Mouse (Mus musculus): ENCODE results near the gene Lrig2. TPM values are rescaled to one million over a fixed set of nuclear protein-coding genes. Genes with fewer than 3 reads are reported as not detected.

Gene Lrig2
- polyA plus RNA-seq, 1 experiment from 2014 or later: 2.5 TPM

GRCm38 (mm10) chr3:104514510-104514909, 2.8 kb upstream of the Lrig2 start:
- Histone ChIP-seq H3K9me3 (ENCODE audit: low read length) (no peaks in the 10 kb centered on the region), H3K9ac (replicated peaks) (no peak overlapping the region), H3K4me2 (ENCODE audit: low read depth, low read length) (no peak overlapping the region), H3K36me3 (replicated peaks; ENCODE audit: insufficient read depth, low read length) (no peaks in the 10 kb centered on the region), H3K27me3 (ENCODE audit: insufficient read depth, low read length) (no peaks in the 10 kb centered on the region), H3K4me1 (ENCODE audit: insufficient read depth) (peaks cover 15% of the 10 kb centered on the region), H3K4me3 (ENCODE audit: low read depth, low read length) (no peak overlapping the region), H3K27ac (ENCODE audit: low read depth) (no peak overlapping the region)
- 82% methylated on average over 2 of the region's 2 CpGs for WGBS (ENCODE audit: insufficient replicate concordance)
- TF ChIP-seq CTCF (IDR thresholded peaks at IDR 0.05; ENCODE audit: low read depth) (no peak), EP300 (IDR thresholded peaks at IDR 0.05; ENCODE audit: low read depth) (no peak)
- ATAC-seq (no peak), DNase-seq (no peak)

- no peak for DNase-seq
- Histone ChIP-seq H3K4me1 (ENCODE audit: insufficient read depth) (peaks cover 12% of the 10 kb centered on the region), H3K27me3 (ENCODE audit: insufficient read depth, low read length) (no peaks in the 10 kb centered on the region), H3K9me3 (ENCODE audit: low read length) (no peaks in the 10 kb centered on the region), H3K4me3 (ENCODE audit: low read depth, low read length) (peak overlapping the region; percentile 96), H3K9ac (replicated peaks) (peak overlapping the region; percentile 61), H3K27ac (ENCODE audit: low read depth) (peak overlapping the region; percentile 72), H3K36me3 (replicated peaks; ENCODE audit: insufficient read depth, low read length) (no peaks in the 10 kb centered on the region), H3K4me2 (ENCODE audit: low read depth, low read length) (peak overlapping the region; percentile 77)
- no peak for ATAC-seq
- TF ChIP-seq CTCF (IDR thresholded peaks at IDR 0.05; ENCODE audit: low read depth) (no peak), EP300 (IDR thresholded peaks at IDR 0.05; ENCODE audit: low read depth) (no peak)
- WGBS (ENCODE audit: insufficient replicate concordance): 9% methylated on average over 5 of the region's 5 CpGs
These were observed 668 bp upstream of the Lrig2 start for GRCm38 (mm10) chr3:104512424-104512748.

GRCm38 (mm10) chr3:104510771-104511429, 818 bp downstream of the Lrig2 start:
- peak overlapping the region; percentile 96 for H3K4me3 ChIP-seq (ENCODE audit: low read depth, low read length)
- WGBS (ENCODE audit: insufficient replicate concordance): 2% methylated on average over 14 of the region's 14 CpGs
- TF ChIP-seq EP300 (IDR thresholded peaks at IDR 0.05; ENCODE audit: low read depth) (no peak; the same call in 1 of the 2 replicates), CTCF (IDR thresholded peaks at IDR 0.05; ENCODE audit: low read depth) (no peak)
- DNase-seq (no peak), ATAC-seq (peak; percentile 0; the same call in 1 of the 2 replicates)
- no peaks in the 10 kb centered on the region for H3K9me3 ChIP-seq (ENCODE audit: low read length)
- H3K4me1 ChIP-seq (ENCODE audit: insufficient read depth): peaks cover 12% of the 10 kb centered on the region
- H3K4me2 ChIP-seq (ENCODE audit: low read depth, low read length): peak overlapping the region; percentile 84
- peak overlapping the region; percentile 90 for H3K9ac ChIP-seq (replicated peaks)
- no peaks in the 10 kb centered on the region for H3K27me3 ChIP-seq (ENCODE audit: insufficient read depth, low read length)
- no peaks in the 10 kb centered on the region for H3K36me3 ChIP-seq (replicated peaks; ENCODE audit: insufficient read depth, low read length)
- peak overlapping the region; percentile 84 for H3K27ac ChIP-seq (ENCODE audit: low read depth)

GRCm38 (mm10) chr3:104501648-104502047, 10.1 kb downstream of the Lrig2 start:
- H3K27me3 ChIP-seq (ENCODE audit: insufficient read depth, low read length): no peaks in the 10 kb centered on the region
- H3K4me2 ChIP-seq (ENCODE audit: low read depth, low read length): no peak overlapping the region
- no peak overlapping the region for H3K4me3 ChIP-seq (ENCODE audit: low read depth, low read length)
- no peak for DNase-seq
- no peaks in the 10 kb centered on the region for H3K9me3 ChIP-seq (ENCODE audit: low read length)
- H3K4me1 ChIP-seq (ENCODE audit: insufficient read depth): peaks cover 10% of the 10 kb centered on the region; the same call in 1 of the 2 replicates
- H3K36me3 ChIP-seq (replicated peaks; ENCODE audit: insufficient read depth, low read length): 0 out of 2 replicates have a peak, but pooled peaks cover 4% of the 10 kb centered on the region
- no peak for TF ChIP-seq EP300 (IDR thresholded peaks at IDR 0.05; ENCODE audit: low read depth)
- no peak for TF ChIP-seq CTCF (IDR thresholded peaks at IDR 0.05; ENCODE audit: low read depth)
- 42% methylated on average over 2 of the region's 2 CpGs for WGBS (ENCODE audit: insufficient replicate concordance)
- no peak overlapping the region for H3K9ac ChIP-seq (replicated peaks)
- no peak overlapping the region for H3K27ac ChIP-seq (ENCODE audit: low read depth)
- ATAC-seq: no peak

GRCm38 (mm10) chr3:104500881-104501280, 10.8 kb downstream of the Lrig2 start:
- ATAC-seq: no peak
- H3K9ac ChIP-seq (replicated peaks): no peak overlapping the region
- H3K9me3 ChIP-seq (ENCODE audit: low read length): no peaks in the 10 kb centered on the region
- H3K27ac ChIP-seq (ENCODE audit: low read depth): no peak overlapping the region
- 61% methylated on average over 2 of the region's 2 CpGs for WGBS (ENCODE audit: insufficient replicate concordance)
- H3K4me1 ChIP-seq (ENCODE audit: insufficient read depth): peaks cover 10% of the 10 kb centered on the region; the same call in 1 of the 2 replicates
- no peaks in the 10 kb centered on the region for H3K27me3 ChIP-seq (ENCODE audit: insufficient read depth, low read length)
- no peak overlapping the region for H3K4me3 ChIP-seq (ENCODE audit: low read depth, low read length)
- no peak overlapping the region for H3K4me2 ChIP-seq (ENCODE audit: low read depth, low read length)
- H3K36me3 ChIP-seq (replicated peaks; ENCODE audit: insufficient read depth, low read length): 0 out of 2 replicates have a peak, but pooled peaks cover 9% of the 10 kb centered on the region
- DNase-seq: no peak
- TF ChIP-seq CTCF (IDR thresholded peaks at IDR 0.05; ENCODE audit: low read depth) (no peak), EP300 (IDR thresholded peaks at IDR 0.05; ENCODE audit: low read depth) (no peak)

GRCm38 (mm10) chr3:104496176-104496575, 15.5 kb downstream of the Lrig2 start:
- Histone ChIP-seq H3K9me3 (ENCODE audit: low read length) (no peaks in the 10 kb centered on the region), H3K4me1 (ENCODE audit: insufficient read depth) (peaks cover 7% of the 10 kb centered on the region; the same call in 1 of the 2 replicates), H3K27me3 (ENCODE audit: insufficient read depth, low read length) (no peaks in the 10 kb centered on the region), H3K4me3 (ENCODE audit: low read depth, low read length) (no peak overlapping the region), H3K9ac (replicated peaks) (no peak overlapping the region), H3K36me3 (replicated peaks; ENCODE audit: insufficient read depth, low read length) (peaks cover 28% of the 10 kb centered on the region), H3K27ac (ENCODE audit: low read depth) (no peak overlapping the region), H3K4me2 (ENCODE audit: low read depth, low read length) (no peak overlapping the region)
- WGBS (ENCODE audit: insufficient replicate concordance): 83% methylated on average over 4 of the region's 4 CpGs
- DNase-seq (no peak), ATAC-seq (no peak)
- TF ChIP-seq EP300 (IDR thresholded peaks at IDR 0.05; ENCODE audit: low read depth) (no peak), CTCF (IDR thresholded peaks at IDR 0.05; ENCODE audit: low read depth) (no peak)

All from liver, postnatal 0 days (tissue).